Mouse (Mus musculus) ovary, postnatal 14 days (tissue): Measurements from ENCODE around the gene Fam117a.
A peak's percentile ranks its signal among the peaks of the same experiment; 100 is the strongest.

Experiments used
- DNase-seq: peaks from one replicate; pipeline ENCODE4 v3.0.0; 2022; ENCODE audit warnings: low spot score

Gene Fam117a

GRCm38 (mm10) chr11:95365596-95365995, 28.8 kb downstream of the Fam117a start:
- peak; percentile 79 for DNase-seq

GRCm38 (mm10) chr11:95366280-95366897, 29.6 kb downstream of the Fam117a start:
- DNase-seq, result no peak

- DNase-seq, result no peak
Measured at GRCm38 (mm10) chr11:95367011-95367735, 30.4 kb downstream of the Fam117a start.

GRCm38 (mm10) chr11:95368231-95368823, 31.5 kb downstream of the Fam117a start:
- no peak for DNase-seq

- DNase-seq, result no peak
Measured at GRCm38 (mm10) chr11:95368871-95369270, 32.1 kb downstream of the Fam117a start.

GRCm38 (mm10) chr11:95369964-95370890, 33.4 kb downstream of the Fam117a start:
- DNase-seq, result peak; percentile 44

- no peak for DNase-seq
Measured at GRCm38 (mm10) chr11:95371182-95371581, 34.4 kb downstream of the Fam117a start.

GRCm38 (mm10) chr11:95378926-95379325, 42.1 kb downstream of the Fam117a start:
- no peak for DNase-seq

- DNase-seq, result no peak
Measured at GRCm38 (mm10) chr11:95379552-95379951, 42.7 kb downstream of the Fam117a start.

GRCm38 (mm10) chr11:95380711-95381110, 43.9 kb downstream of the Fam117a start:
- DNase-seq, result no peak

- no peak for DNase-seq
Measured at GRCm38 (mm10) chr11:95381146-95381545, 44.3 kb downstream of the Fam117a start.

- DNase-seq, result no peak
Measured at GRCm38 (mm10) chr11:95383331-95383986, 46.6 kb downstream of the Fam117a start.

GRCm38 (mm10) chr11:95384004-95384318, 47.1 kb downstream of the Fam117a start:
- DNase-seq, result no peak

GRCm38 (mm10) chr11:95384319-95384972, 47.6 kb downstream of the Fam117a start, which contains the start of gene Slc35b1:
TSS of gene Slc35b1 (plus strand) at chr11:95384692.
- DNase-seq, result peak; percentile 86

- no peak for DNase-seq
Measured at GRCm38 (mm10) chr11:95384973-95385320, 48.1 kb downstream of the Fam117a start.

GRCm38 (mm10) chr11:95387354-95387753, 50.5 kb downstream of the Fam117a start:
- no peak for DNase-seq

- no peak for DNase-seq
Measured at GRCm38 (mm10) chr11:95389006-95389405, 52.2 kb downstream of the Fam117a start.

GRCm38 (mm10) chr11:95390420-95390819, 53.6 kb downstream of the Fam117a start:
- no peak for DNase-seq

GRCm38 (mm10) chr11:95391201-95391600, 54.4 kb downstream of the Fam117a start:
- DNase-seq, result no peak

- DNase-seq, result no peak
Measured at GRCm38 (mm10) chr11:95391743-95392142, 54.9 kb downstream of the Fam117a start.

- DNase-seq, result no peak
Measured at GRCm38 (mm10) chr11:95392223-95392667, 55.4 kb downstream of the Fam117a start.
